Comparison of ENCODE assay signal across 14 mouse cellular contexts in genomic region chr13:55898999-55899398, GRCm38 (mm10).
A peak's percentile ranks its signal among the peaks of the same experiment; 100 is the strongest.
DNase-seq lines count a peak whose midpoint lies in the region; ATAC-seq and TF ChIP-seq lines count a peak whose summit lies in the region.
"Had no signal": no experiment of that assay in that cellular context is flagged by ENCODE, and none has a peak within 500 bp of the region (broad histone marks: within the 10 kb centered on the region; RNA-seq: fewer than 3 reads in every experiment).

No protein-coding gene starts in this region.

- no peak overlapping the region for H3K4me2 ChIP-seq in limb, embryonic 11.5 days (ENCODE audit: low read depth, severe bottlenecking)
- H3K4me2 ChIP-seq: heart, embryonic 11.5 days; liver, embryonic 13.5 days had no signal

- H3K9me3 ChIP-seq in limb, embryonic 11.5 days (ENCODE audit: control insufficient read depth, low read length) = no peaks in the 10 kb centered on the region
- H3K9me3 ChIP-seq: liver, embryonic 13.5 days had no signal

- TF ChIP-seq CTCF in gastrocnemius, adult 2 months (IDR thresholded peaks at IDR 0.05) = no peak

- no peak for ATAC-seq in limb, embryonic 11.5 days (ENCODE audit: insufficient number of reproducible peaks, low FRiP score, low TSS enrichment, low read depth)
- ATAC-seq in erythroid progenitor cell, adult 5-6 weeks (replicated peaks; ENCODE audit: low FRiP score, poor library complexity, severe bottlenecking) = no peak
- ATAC-seq: intestine, postnatal 0 days had no signal

- no peaks in the 10 kb centered on the region for H3K36me3 ChIP-seq in limb, embryonic 11.5 days (ENCODE audit: control insufficient read depth, insufficient read depth, low read length)
- H3K36me3 ChIP-seq: liver, embryonic 13.5 days had no signal

- H3K9ac ChIP-seq in limb, embryonic 11.5 days (ENCODE audit: low read length) = peak overlapping the region; percentile 49
- H3K9ac ChIP-seq: liver, embryonic 13.5 days had no signal

- WGBS in limb, embryonic 11.5 days = 36% methylated on average over 8 of the region's 8 CpGs

- peak overlapping the region; percentile 36 for H3K4me3 ChIP-seq in gastrocnemius, adult 2 months
- no peak overlapping the region for H3K4me3 ChIP-seq in limb, embryonic 11.5 days (ENCODE audit: low read depth, low read length)
- H3K4me3 ChIP-seq: left cerebral cortex, adult 2 months; liver, embryonic 13.5 days had no signal

- no peaks in the 10 kb centered on the region for H3K27me3 ChIP-seq in limb, embryonic 11.5 days (ENCODE audit: control insufficient read depth, insufficient read depth, low read length)
- H3K27me3 ChIP-seq: liver, embryonic 13.5 days had no signal

- peaks cover 17% of the 10 kb centered on the region for H3K4me1 ChIP-seq in limb, embryonic 11.5 days (ENCODE audit: control insufficient read depth, insufficient read depth, low read length)
- H3K4me1 ChIP-seq: liver, embryonic 13.5 days had no signal

- intact Hi-C loops in gastrocnemius, adult 2 months (cut with DNase I) = no loop called here
- intact Hi-C loops in gastrocnemius, postnatal 14 days (cut with DNase I; ENCODE audit: low total_unique reads) = no loop called here

- no peak overlapping the region for H3K27ac ChIP-seq in gastrocnemius, adult 2 months
- peak overlapping the region; percentile 45; the same call in 1 of the 2 replicates for H3K27ac ChIP-seq in limb, embryonic 11.5 days (replicated peaks; ENCODE audit: low read depth, low read length)
- H3K27ac ChIP-seq: left cerebral cortex, adult 2 months; liver, embryonic 13.5 days had no signal

- peak; percentile 24 for DNase-seq in gastrocnemius, adult 2 months
- DNase-seq in gastrocnemius, postnatal 14 days = no peak
- DNase-seq in urinary bladder, postnatal 14 days (ENCODE audit: low spot score) = peak; percentile 13
- DNase-seq in urinary bladder, adult 2 months (ENCODE audit: low spot score) = no peak
- DNase-seq in limb, embryonic 11.5 days (ENCODE audit: low spot score) = peak; percentile 30
- no peak for DNase-seq in right cerebral cortex, adult 2 months (ENCODE audit: low spot score in 2 of 2)
- no peak for DNase-seq in heart, postnatal 4 days
- DNase-seq: cerebellum, adult 2 months; liver, embryonic 13.5 days; right cerebral cortex, postnatal 14 days had no signal

Comparison
In these comparisons a context has a peak if more than half of its experiments do, and no peak if none do; other contexts are left out.
1. DNase-seq: peak in gastrocnemius, adult 2 months (single experiment), urinary bladder, postnatal 14 days (single experiment) and limb, embryonic 11.5 days (single experiment); none in gastrocnemius, postnatal 14 days (single experiment), urinary bladder, adult 2 months (single experiment), right cerebral cortex, adult 2 months (0 of 2) and heart, postnatal 4 days (single experiment).